Mouse (Mus musculus) midbrain, embryonic 13.5 days (tissue): Measurements from ENCODE around the gene Vmn1r20. TPM values are rescaled to one million over a fixed set of nuclear protein-coding genes. Genes with fewer than 3 reads are reported as not detected.
"Not testable (repeated sequence)": the region's sequence is repeated elsewhere in the genome, so short reads cannot be mapped to it uniquely, and the experiment has no call there.

Source experiments
- ATAC-seq: fragments of 200-750 bp; cut with Nextera tagmentation; 2 replicates; pipeline ENCODE4 v1.8.0; 2017; ENCODE audit warnings: mild to moderate bottlenecking, moderate TSS enrichment, moderate library complexity
- H3K27ac ChIP-seq: fragments of 300-500 bp; sonication (generic); 2 replicates; pipeline ENCODE4 v1.5.1; 2015; ENCODE audit warnings: inconsistent platforms, mild to moderate bottlenecking, moderate library complexity
- H3K27me3 ChIP-seq: fragments of 300-500 bp; sonication (generic); 2 replicates; pipeline ENCODE4 v1.6.1; 2015; ENCODE audit warnings: mild to moderate bottlenecking, inconsistent platforms
- H3K36me3 ChIP-seq: fragments of 300-500 bp; sonication (generic); 2 replicates; pipeline ENCODE4 v1.6.1; 2015; ENCODE audit warnings: mild to moderate bottlenecking, inconsistent platforms
- H3K4me1 ChIP-seq: fragments of 300-500 bp; sonication (generic); replicated peaks from 2 replicates; pipeline ENCODE4 v1.6.1; 2015; ENCODE audit warnings: inconsistent platforms
- H3K4me2 ChIP-seq: fragments of 300-500 bp; sonication (generic); replicated peaks from 2 replicates; pipeline ENCODE4 v1.6.1; 2015; ENCODE audit warnings: moderate library complexity, mild to moderate bottlenecking, inconsistent platforms
- H3K4me3 ChIP-seq: fragments of 300-500 bp; sonication (generic); replicated peaks from 2 replicates; pipeline ENCODE4 v1.5.1; 2015; ENCODE audit warnings: mild to moderate bottlenecking, inconsistent platforms
- H3K9ac ChIP-seq: fragments of 300-500 bp; sonication (generic); replicated peaks from 2 replicates; pipeline ENCODE4 v1.6.1; 2015; ENCODE audit warnings: mild to moderate bottlenecking, inconsistent platforms
- H3K9me3 ChIP-seq: fragments of 300-500 bp; sonication (generic); 2 replicates; pipeline ENCODE4 v1.6.1; 2016; ENCODE audit warnings: mild to moderate bottlenecking, inconsistent platforms
- WGBS: fragments of 180-500 bp; shearing (Covaris S2); methylation state at CpG from one replicate; pipeline ENCODE4 v1.1.7; 2015; 5-methylcytosine and 5-hydroxymethylcytosine counted together
- polyA plus RNA-seq: library from polyadenylated mRNA; unstranded; fragments of >200 nt; fragmentation: Nextera tagmentation; extraction: Ambion mirVana; gene quantifications from 2 replicates; pipeline ENCODE4 v1.2.1, GENCODE M21; 2015

Gene Vmn1r20
- polyA plus RNA-seq = 0.04 TPM in 1 of 2 replicates, not detected in the other

GRCm38 (mm10) chr6:57428630-57429029, at the start of gene Vmn1r20:
Gene Vmn1r20 (plus strand): TSS chr6:57428930.
- H3K9ac ChIP-seq = no peak within 1 kb of the TSS
- no peak for ATAC-seq
- no peaks in the 10 kb centered on the region for H3K4me1 ChIP-seq
- 75% methylated on average over 1 of the region's 1 CpGs for WGBS
- no peaks in the 10 kb centered on the region for H3K9me3 ChIP-seq
- no peak within 1 kb of the TSS for H3K27ac ChIP-seq
- no peak within 1 kb of the TSS for H3K4me3 ChIP-seq
- no peaks in the 10 kb centered on the region for H3K36me3 ChIP-seq
- no peaks in the 10 kb centered on the region for H3K27me3 ChIP-seq
- H3K4me2 ChIP-seq = no peak within 1 kb of the TSS

GRCm38 (mm10) chr6:57395683-57396082, 33.0 kb upstream of the Vmn1r20 start, which contains the start of gene Vmn1r18:
Gene Vmn1r18 (minus strand): TSS chr6:57395783.
- Histone ChIP-seq H3K9ac (no peak within 1 kb of the TSS), H3K27ac (no peak within 1 kb of the TSS), H3K4me2 (no peak within 1 kb of the TSS), H3K36me3 (no peaks in the 10 kb centered on the region), H3K9me3 (no peaks in the 10 kb centered on the region), H3K4me3 (no peak within 1 kb of the TSS), H3K4me1 (no peaks in the 10 kb centered on the region), H3K27me3 (no peaks in the 10 kb centered on the region)
- ATAC-seq = no peak

GRCm38 (mm10) chr6:57403480-57403879, 25.2 kb upstream of the Vmn1r20 start, which contains the start of gene Vmn1r19:
Gene Vmn1r19 (plus strand): TSS chr6:57403780.
- H3K36me3 ChIP-seq, H3K9me3 ChIP-seq, H3K27ac ChIP-seq, H3K27me3 ChIP-seq, H3K4me3 ChIP-seq, H3K4me2 ChIP-seq, ATAC-seq, H3K9ac ChIP-seq, H3K4me1 ChIP-seq: not testable (repeated sequence)
- 77% methylated on average over 3 of the region's 3 CpGs for WGBS

- Histone ChIP-seq H3K9me3 (no peaks in the 10 kb centered on the region), H3K27me3 (no peaks in the 10 kb centered on the region), H3K9ac (no peak overlapping the region), H3K36me3 (no peaks in the 10 kb centered on the region), H3K4me1 (no peaks in the 10 kb centered on the region), H3K4me2 (no peak overlapping the region), H3K27ac (no peak overlapping the region), H3K4me3 (no peak overlapping the region)
- no peak for ATAC-seq
- 84% methylated on average over 1 of the region's 1 CpGs for WGBS
These were observed 2.5 kb downstream of the Vmn1r20 start for GRCm38 (mm10) chr6:57431196-57431595.

GRCm38 (mm10) chr6:57468161-57468560, 39.4 kb downstream of the Vmn1r20 start:
- not testable (repeated sequence) for H3K4me1 ChIP-seq, H3K9me3 ChIP-seq, H3K4me2 ChIP-seq, H3K4me3 ChIP-seq, ATAC-seq, H3K27ac ChIP-seq, H3K27me3 ChIP-seq, H3K36me3 ChIP-seq, H3K9ac ChIP-seq
- 32% methylated on average over 3 of the region's 3 CpGs for WGBS

Other genes starting within 250 kb of the Vmn1r20 start
- gene Vmn1r13, start 225.6 kb upstream of the Vmn1r20 start, polyA plus RNA-seq = not detected in 2 replicates
- gene Vmn1r14, start 197.2 kb upstream of the Vmn1r20 start, polyA plus RNA-seq = not detected in 2 replicates
- not detected in 2 replicates for gene Vmn1r15, start 171.0 kb upstream of the Vmn1r20 start, polyA plus RNA-seq
- not detected in 2 replicates for gene Vmn1r16, start 99.4 kb upstream of the Vmn1r20 start, polyA plus RNA-seq
- not detected in 2 replicates for gene Vmn1r17, start 65.2 kb upstream of the Vmn1r20 start, polyA plus RNA-seq
- gene Vmn1r18, start 33.1 kb upstream of the Vmn1r20 start, polyA plus RNA-seq = not detected in 2 replicates
- gene Vmn1r19, start 25.1 kb upstream of the Vmn1r20 start, polyA plus RNA-seq = not detected in 2 replicates
- 6.3 and 7.5 TPM in 2 replicates for gene Ppm1k, start 106.5 kb downstream of the Vmn1r20 start, polyA plus RNA-seq
- gene Herc6, start 152.1 kb downstream of the Vmn1r20 start, polyA plus RNA-seq = 0.82 and 1.3 TPM in 2 replicates